Mouse (Mus musculus) erythroblast, embryonic 14.5 days (primary cell): Measurements from ENCODE around the gene Gm38392.

ENCODE experiments used
- GATA1 ChIP-seq: IDR thresholded peaks from 2 replicates; pipeline ENCODE4 v1.6.1; 2012; ENCODE audit warnings: low read length, inconsistent platforms, mixed read lengths
- TAL1 ChIP-seq: IDR thresholded peaks from 3 replicates; pipeline ENCODE4 v1.6.1; 2012; ENCODE audit warnings: low read length, inconsistent platforms, mixed read lengths

- no peak for TF ChIP-seq TAL1
- no peak for TF ChIP-seq GATA1
Observed at GRCm38 (mm10) chr3:88206901-88207371, 80.1 kb downstream of the Gm38392 start.
